8 mouse cellular contexts compared by ENCODE assay signal in the genomic region with DNA sequence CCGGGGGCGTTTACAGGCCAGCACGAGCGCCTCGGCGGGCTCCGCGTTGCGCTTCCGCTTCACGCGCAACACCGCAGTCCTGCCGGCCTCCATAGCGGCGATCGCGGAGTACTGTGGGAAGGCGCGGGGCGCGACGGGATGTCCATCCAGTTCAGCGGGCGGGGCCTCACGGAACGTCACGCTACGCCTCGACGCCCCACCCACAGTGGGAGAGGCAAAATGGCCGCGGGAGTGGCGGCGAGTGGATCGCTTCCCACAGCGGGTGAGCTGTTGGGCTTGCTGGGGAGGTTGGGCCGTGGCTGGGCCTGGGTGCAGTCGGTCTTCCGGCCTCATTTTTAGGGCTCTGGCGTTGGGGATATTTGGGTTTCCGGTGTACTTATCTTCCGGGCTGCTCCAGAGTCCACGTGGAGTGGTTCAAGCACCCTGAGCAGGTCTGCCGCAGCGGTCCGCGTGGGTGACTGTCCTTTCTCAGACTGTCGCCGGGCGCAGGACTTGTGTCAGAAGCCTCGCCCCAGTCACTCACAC. TPM values are rescaled to one million over a fixed set of nuclear protein-coding genes. Genes with fewer than 3 reads are reported as not detected.
DNase-seq lines count a peak whose midpoint lies in the region; ATAC-seq and TF ChIP-seq lines count a peak whose summit lies in the region.

A gene (minus strand): TSS at position 115 of the 525 bp plus-strand sequence.
A gene (plus strand): TSS at position 116 of the 525 bp plus-strand sequence.

- H3K4me1 ChIP-seq in ES-Bruce4 (ENCODE audit: control insufficient read depth, insufficient read depth, low read length): no peaks in the 10 kb centered on the region
- peaks cover 11% of the 10 kb centered on the region for H3K4me1 ChIP-seq in forebrain, embryonic 14.5 days (ENCODE audit: control insufficient read depth, insufficient read depth, low read length)
- no peaks in the 10 kb centered on the region; the same call in 1 of the 2 replicates for H3K4me1 ChIP-seq in lung, adult 2 months (ENCODE audit: control insufficient read depth, insufficient read depth, low read length)

- WGBS in forebrain, embryonic 14.5 days: under 1% methylated on average over 52 of the region's 52 CpGs
- under 1% methylated on average over 52 of the region's 52 CpGs for WGBS in lung, adult 2 months

- peak within 1 kb of the TSS; percentile 93 for H3K9ac ChIP-seq in ES-Bruce4 (ENCODE audit: low read depth, poor library complexity, severe bottlenecking)
- H3K9ac ChIP-seq in forebrain, embryonic 14.5 days (ENCODE audit: low read length): peak within 1 kb of the TSS; percentile 90

- intact Hi-C loops in heart, postnatal 14 days (cut with DNase I): loop anchor here (2.0 to 5.0 kb wide), 3 partner anchors 44 to 191 kb away; no protein-coding TSS in a partner anchor

- DNase-seq in forebrain, embryonic 14.5 days (ENCODE audit: low spot score): peak; percentile 97
- peak; percentile 94 to 96 for DNase-seq in heart, postnatal 14 days
- peak; percentile 96 to 98 for DNase-seq in layer of hippocampus, adult 18-20 months (ENCODE audit: low spot score in 2 of 2)
- peak; percentile 96 for DNase-seq in lung, adult 2 months
- DNase-seq in thymus, adult 18-20 months: peak; percentile 91 to 92

- TF ChIP-seq EP300 in ES-Bruce4 (IDR thresholded peaks at IDR 0.05; ENCODE audit: insufficient read depth, low read depth, low read length): 0 out of 2 replicates have a peak, but pooled peaks have one; percentile 66

- no peaks in the 10 kb centered on the region for H3K9me3 ChIP-seq in ES-Bruce4 (replicated peaks; ENCODE audit: control insufficient read depth, insufficient read depth, low read length, poor library complexity, severe bottlenecking)
- H3K9me3 ChIP-seq in forebrain, embryonic 14.5 days (replicated peaks; ENCODE audit: control insufficient read depth, low read length): no peaks in the 10 kb centered on the region

- H3K27ac ChIP-seq in ES-Bruce4 (ENCODE audit: insufficient read depth, low read length): peak within 1 kb of the TSS; percentile 21; the same call in 1 of the 2 replicates
- peak within 1 kb of the TSS; percentile 89 for H3K27ac ChIP-seq in forebrain, embryonic 14.5 days (ENCODE audit: low read depth, low read length)

- TF ChIP-seq CTCF in ES-Bruce4 (IDR thresholded peaks at IDR 0.05; ENCODE audit: low read depth, low read length): no peak
- TF ChIP-seq CTCF in lung, adult 2 months (IDR thresholded peaks at IDR 0.05; ENCODE audit: insufficient read depth, low read length): no peak

- H3K4me2 ChIP-seq in forebrain, embryonic 14.5 days (ENCODE audit: low read length): peak within 1 kb of the TSS; percentile 82

- peaks cover 49% of the 10 kb centered on the region for H3K36me3 ChIP-seq in ES-Bruce4 (ENCODE audit: control insufficient read depth, insufficient read depth, low read length, poor library complexity, severe bottlenecking)
- H3K36me3 ChIP-seq in forebrain, embryonic 14.5 days (ENCODE audit: control insufficient read depth, insufficient read depth, low read length): peaks cover 38% of the 10 kb centered on the region

- peak; percentile 91 for TF ChIP-seq POLR2A in ES-Bruce4 (IDR thresholded peaks at IDR 0.05; ENCODE audit: insufficient read depth, low read length)
- peak; percentile 86; the same call in 1 of the 2 replicates for TF ChIP-seq POLR2A in lung, adult 2 months (IDR thresholded peaks at IDR 0.05; ENCODE audit: borderline replicate concordance, extremely low read depth, low read depth, low read length)

- peak; percentile 96 for ATAC-seq in cerebellum, adult (ENCODE audit: insufficient number of reproducible peaks, low FRiP score, low TSS enrichment)
- ATAC-seq in forebrain, embryonic 14.5 days: peak; percentile 100
- ATAC-seq in neutrophil, adult 5-6 weeks (ENCODE audit: extremely low read depth, insufficient number of reproducible peaks, low FRiP score, poor library complexity, severe bottlenecking): peak; percentile 98

- H3K27me3 ChIP-seq in ES-Bruce4 (ENCODE audit: control insufficient read depth, insufficient read depth, low read length, poor library complexity, severe bottlenecking): no peaks in the 10 kb centered on the region
- no peaks in the 10 kb centered on the region for H3K27me3 ChIP-seq in forebrain, embryonic 14.5 days (replicated peaks; ENCODE audit: control insufficient read depth, insufficient read depth, low read length)

- peak within 1 kb of the TSS; percentile 90 for H3K4me3 ChIP-seq in ES-Bruce4 (ENCODE audit: low read depth, low read length)
- peak within 1 kb of the TSS; percentile 79 for H3K4me3 ChIP-seq in forebrain, embryonic 14.5 days (ENCODE audit: low read depth, low read length)
- peak within 1 kb of the TSS; percentile 89 for H3K4me3 ChIP-seq in lung, adult 2 months (replicated peaks; ENCODE audit: extremely low read depth, low read depth, low read length)

RNA-seq across cellular contexts. Expression of the first gene that starts in this region (rescaled TPM):
- 45.1 and 50.3 TPM in 2 replicates for polyA plus RNA-seq in ES-Bruce4 (2011; ENCODE audit: insufficient read depth, insufficient read length, low read depth, missing spikeins)
- 27.7 and 33.8 TPM in 2 replicates for polyA plus RNA-seq in forebrain, embryonic 14.5 days (2014; fragmentation: Nextera tagmentation; extraction: Ambion mirVana)
- total RNA-seq in heart, postnatal 14 days (2021): 10 to 100 TPM; 11.4 TPM
- 10 to 100 TPM; 24.5 to 26.5 TPM for total RNA-seq in layer of hippocampus, adult 18-20 months (2021)
- 14.2 and 16.5 TPM in 2 replicates for polyA plus RNA-seq in lung, adult 2 months (2012; rRNA removed)
- 61.8 and 67.5 TPM in 2 replicates for total RNA-seq in neutrophil, adult 5-6 weeks (2017)

RNA-seq across cellular contexts. Expression of the second gene that starts in this region (rescaled TPM):
- 88.7 and 107 TPM in 2 replicates for polyA plus RNA-seq in ES-Bruce4 (2011; ENCODE audit: insufficient read depth, insufficient read length, low read depth, missing spikeins)
- 54.1 and 59.5 TPM in 2 replicates for polyA plus RNA-seq in forebrain, embryonic 14.5 days (2014; fragmentation: Nextera tagmentation; extraction: Ambion mirVana)
- total RNA-seq in heart, postnatal 14 days (2021): 10 to 100 TPM; 18.7 to 20.4 TPM
- total RNA-seq in layer of hippocampus, adult 18-20 months (2021): 10 to 100 TPM; 31.2 to 37.2 TPM
- 14.2 and 17.0 TPM in 2 replicates for polyA plus RNA-seq in lung, adult 2 months (2012; rRNA removed)
- total RNA-seq in neutrophil, adult 5-6 weeks (2017): 21.4 and 21.5 TPM in 2 replicates

Comparison
In these comparisons a context has a peak if more than half of its experiments do, and no peak if none do; other contexts are left out.
1. Peak in every context shown above with its lines: DNase-seq, ATAC-seq, H3K4me3 ChIP-seq and H3K27ac ChIP-seq.